Mouse (Mus musculus) midbrain, postnatal 0 days (tissue): Measurements from ENCODE around the gene Cspg5. TPM values are rescaled to one million over a fixed set of nuclear protein-coding genes. Genes with fewer than 3 reads are reported as not detected.

Source experiments
- ATAC-seq: fragments of 200-750 bp; cut with Nextera tagmentation; 2 replicates; pipeline ENCODE4 v1.8.0; 2017; ENCODE audit warnings: moderate number of reproducible peaks, mild to moderate bottlenecking, moderate TSS enrichment, moderate library complexity; ENCODE audit not compliant: low FRiP score
- DNase-seq: peaks from one replicate; pipeline ENCODE4 v3.0.0-alpha.2; 2015; ENCODE audit warnings: low spot score
- H3K27ac ChIP-seq: fragments of 300-500 bp; sonication (generic); 2 replicates; pipeline ENCODE4 v1.5.1; 2014; ENCODE audit warnings: low read depth, mild to moderate bottlenecking, low read length, mixed read lengths
- H3K27me3 ChIP-seq: fragments of 300-500 bp; sonication (generic); 2 replicates; pipeline ENCODE4 v1.6.1; 2014; ENCODE audit warnings: low read length, control low read depth, mixed read lengths; ENCODE audit not compliant: insufficient read depth
- H3K36me3 ChIP-seq: fragments of 300-500 bp; sonication (generic); 2 replicates; pipeline ENCODE4 v1.6.1; 2014; ENCODE audit warnings: low read length, control low read depth, mixed read lengths; ENCODE audit not compliant: insufficient read depth
- H3K4me1 ChIP-seq: fragments of 300-500 bp; sonication (generic); 2 replicates; pipeline ENCODE4 v1.6.1; 2014; ENCODE audit warnings: mild to moderate bottlenecking, control low read depth, antibody characterized with exemption, low read length, mixed read lengths; ENCODE audit not compliant: insufficient read depth
- H3K4me2 ChIP-seq: fragments of 300-500 bp; sonication (generic); 2 replicates; pipeline ENCODE4 v1.6.1; 2014; ENCODE audit warnings: low read depth, mild to moderate bottlenecking, low read length, mixed read lengths; ENCODE audit not compliant: poor library complexity, severe bottlenecking
- H3K4me3 ChIP-seq: fragments of 300-500 bp; sonication (generic); 2 replicates; pipeline ENCODE4 v1.5.1; 2014; ENCODE audit warnings: low read depth, mild to moderate bottlenecking, low read length, moderate library complexity
- H3K9ac ChIP-seq: fragments of 300-500 bp; sonication (generic); replicated peaks from 2 replicates; pipeline ENCODE4 v1.6.1; 2014; ENCODE audit warnings: mild to moderate bottlenecking, low read length, moderate library complexity, mixed read lengths; ENCODE audit not compliant: poor library complexity, severe bottlenecking
- H3K9me3 ChIP-seq: fragments of 300-500 bp; sonication (generic); 2 replicates; pipeline ENCODE4 v1.6.1; 2016; ENCODE audit warnings: low read length, control low read depth
- CTCF ChIP-seq: IDR thresholded peaks from 2 replicates; pipeline ENCODE4 v1.5.1; 2016; ENCODE audit warnings: antibody characterized with exemption, mild to moderate bottlenecking
- WGBS: fragments of 180-500 bp; shearing (Covaris S2); extraction: QIAGEN DNeasy Blood & Tissue Kit; methylation state at CpG from one replicate; pipeline ENCODE4 v1.1.7; 2014; 5-methylcytosine and 5-hydroxymethylcytosine counted together
- polyA plus RNA-seq: library from polyadenylated mRNA; unstranded; fragments of >200 nt; fragmentation: Nextera tagmentation; extraction: Ambion mirVana; gene quantifications from 2 replicates; pipeline ENCODE4 v1.2.1, GENCODE M21; 2015
- total RNA-seq: library from RNA; depleted of rRNA; stranded (reverse); fragments of >200 nt; gene quantifications from 2 replicates; pipeline ENCODE4 v1.2.3, GENCODE M21; 2014; rRNA removed

Cspg5 gene
- 456 and 504 TPM in 2 replicates for total RNA-seq
- polyA plus RNA-seq, result 325 and 340 TPM in 2 replicates

DNA sequence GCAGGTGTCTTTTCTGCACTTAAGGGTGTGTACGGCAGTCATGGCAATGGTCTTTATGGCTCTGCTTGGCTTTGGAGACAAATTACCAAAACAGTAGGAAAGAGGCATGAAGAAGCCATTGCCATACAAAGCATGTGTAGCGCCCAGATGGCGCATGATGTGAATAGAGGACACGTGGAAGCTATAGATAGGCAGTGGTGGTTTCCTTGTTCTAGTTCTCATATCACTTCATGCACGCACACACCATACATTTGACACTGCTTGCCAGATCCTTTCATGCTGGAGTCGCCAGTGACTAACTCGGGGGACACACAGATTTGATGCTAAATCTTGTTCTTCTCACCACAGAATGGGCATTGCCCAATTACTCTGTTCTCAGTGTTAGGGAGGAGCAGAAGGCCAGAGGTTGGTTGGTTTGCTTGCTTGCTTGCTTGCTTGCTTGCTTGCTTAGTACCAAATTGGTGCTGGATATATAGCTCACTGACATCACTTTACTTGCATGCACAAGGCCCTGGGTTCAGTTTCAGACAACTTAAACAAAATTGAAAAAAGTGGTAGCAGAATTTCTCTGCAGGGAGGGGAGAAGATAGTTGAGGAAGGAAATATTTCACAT lies at the start of gene Cspg5:
Gene Cspg5 (plus strand): TSS at position 563 of the 613 bp plus-strand sequence.
- no peak for ATAC-seq
- no peak for TF ChIP-seq CTCF
- no peaks in the 10 kb centered on the region for H3K27me3 ChIP-seq

DNA sequence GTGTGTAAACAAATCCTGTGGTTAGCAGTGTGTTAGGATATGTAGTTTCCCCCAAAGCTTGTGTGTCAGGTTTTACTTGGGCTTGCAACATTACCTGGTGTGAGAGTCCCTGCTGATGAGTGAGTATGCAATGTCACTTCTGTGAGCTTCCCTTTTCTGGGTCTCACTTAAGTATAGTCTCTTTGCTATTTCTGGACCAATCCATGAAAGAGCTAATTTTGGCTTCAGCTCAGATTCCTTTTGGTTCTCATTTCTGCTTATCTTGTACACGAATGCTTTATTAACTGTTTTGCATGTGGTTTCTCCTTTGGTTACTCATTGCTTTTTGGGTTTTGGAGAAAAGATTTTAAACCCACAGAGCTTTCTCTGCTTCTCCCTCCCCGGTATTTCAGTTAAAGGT lies 43.7 kb upstream of the Cspg5 start:
- no peak for DNase-seq
- Histone ChIP-seq H3K4me2 (no peak overlapping the region), H3K27ac (no peak overlapping the region), H3K36me3 (peaks cover 63% of the 10 kb centered on the region), H3K9me3 (no peaks in the 10 kb centered on the region), H3K9ac (no peak overlapping the region), H3K4me1 (no peaks in the 10 kb centered on the region), H3K4me3 (no peak overlapping the region), H3K27me3 (no peaks in the 10 kb centered on the region)
- ATAC-seq, result no peak
- 97% methylated on average over 2 of the region's 2 CpGs for WGBS
- no peak for TF ChIP-seq CTCF

More for the DNA sequence above, at the start of gene Cspg5:
- Histone ChIP-seq H3K4me1 (peaks cover 16% of the 10 kb centered on the region), H3K9ac (peak within 1 kb of the TSS; percentile 97; the same call in 1 of the 2 replicates), H3K4me2 (peak within 1 kb of the TSS; percentile 88), H3K9me3 (no peaks in the 10 kb centered on the region), H3K36me3 (peaks cover 8% of the 10 kb centered on the region; the same call in 1 of the 2 replicates), H3K4me3 (peak within 1 kb of the TSS; percentile 84), H3K27ac (peak within 1 kb of the TSS; percentile 93)
- WGBS, result 89% methylated on average over 7 of the region's 7 CpGs
- DNase-seq, result no peak

- Histone ChIP-seq H3K27ac (peak overlapping the region; percentile 75), H3K4me3 (no peak overlapping the region), H3K4me1 (no peaks in the 10 kb centered on the region), H3K4me2 (no peak overlapping the region), H3K9ac (no peak overlapping the region), H3K9me3 (no peaks in the 10 kb centered on the region), H3K36me3 (peaks cover 47% of the 10 kb centered on the region), H3K27me3 (no peaks in the 10 kb centered on the region)
- DNase-seq (peak; percentile 91), ATAC-seq (peak; percentile 80)
- WGBS, result 24% methylated on average over 15 of the region's 15 CpGs
- no peak for TF ChIP-seq CTCF
Observed at GRCm38 (mm10) chr9:110205526-110206404, 37.8 kb upstream of the Cspg5 start.

DNA sequence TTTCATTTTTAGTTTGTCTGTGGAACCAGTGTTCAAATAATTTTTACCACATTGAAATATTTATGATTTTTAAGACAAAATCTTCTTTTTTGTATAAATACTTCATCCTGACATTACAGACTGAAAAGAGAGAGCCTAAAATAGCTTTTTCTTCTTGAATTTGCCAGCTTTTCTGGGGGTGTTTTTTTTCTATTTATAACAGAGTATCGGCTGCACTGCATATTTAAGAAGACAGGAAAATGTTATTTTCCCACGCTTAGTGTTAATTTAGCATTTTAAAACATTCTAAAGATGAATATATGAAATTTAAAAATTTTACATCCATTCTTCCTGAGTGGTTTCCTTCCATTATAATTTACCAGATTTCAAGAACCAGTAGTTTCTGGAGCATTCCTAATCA lies 37.1 kb upstream of the Cspg5 start:
- Histone ChIP-seq H3K36me3 (peaks cover 44% of the 10 kb centered on the region), H3K4me3 (no peak overlapping the region), H3K27me3 (no peaks in the 10 kb centered on the region), H3K27ac (peak overlapping the region; percentile 75; the same call in 1 of the 2 replicates), H3K4me1 (no peaks in the 10 kb centered on the region), H3K4me2 (no peak overlapping the region), H3K9me3 (no peaks in the 10 kb centered on the region), H3K9ac (no peak overlapping the region)
- 59% methylated on average over 2 of the region's 2 CpGs for WGBS
- DNase-seq, result no peak
- TF ChIP-seq CTCF, result no peak
- ATAC-seq, result no peak

- no peak overlapping the region for H3K4me3 ChIP-seq
- H3K36me3 ChIP-seq, result peaks cover 41% of the 10 kb centered on the region
- no peak overlapping the region for H3K9ac ChIP-seq
- H3K27ac ChIP-seq, result no peak overlapping the region
- DNase-seq (no peak), ATAC-seq (no peak)
- no peak for TF ChIP-seq CTCF
- 69% methylated on average over 7 of the region's 7 CpGs for WGBS
- H3K27me3 ChIP-seq, result no peaks in the 10 kb centered on the region
- H3K9me3 ChIP-seq, result no peaks in the 10 kb centered on the region
- H3K4me2 ChIP-seq, result no peak overlapping the region
- no peaks in the 10 kb centered on the region for H3K4me1 ChIP-seq
Observed at GRCm38 (mm10) chr9:110208265-110208664, 35.3 kb upstream of the Cspg5 start.

GRCm38 (mm10) chr9:110208967-110209366 lies 34.6 kb upstream of the Cspg5 start:
- no peak for TF ChIP-seq CTCF
- DNase-seq (no peak), ATAC-seq (no peak)
- Histone ChIP-seq H3K36me3 (peaks cover 36% of the 10 kb centered on the region), H3K27ac (no peak overlapping the region), H3K4me1 (no peaks in the 10 kb centered on the region), H3K9me3 (no peaks in the 10 kb centered on the region), H3K4me3 (no peak overlapping the region), H3K4me2 (no peak overlapping the region), H3K9ac (no peak overlapping the region), H3K27me3 (no peaks in the 10 kb centered on the region)
- WGBS, result 81% methylated on average over 3 of the region's 3 CpGs
